Mouse (Mus musculus): ENCODE measurements at regions not wholly inside any gene's neighbourhood (a gene's known extent, or its start where the extent isn't known, plus 50 kb on each side); places are given as distances from the start of the nearest gene placed in this dataset.

- DNase-seq, result no peak
- WGBS, result 93% methylated on average over 5 of the region's 5 CpGs
- Histone ChIP-seq H3K27me3 (ENCODE audit: control insufficient read depth, insufficient read depth, low read length) (no peaks in the 10 kb centered on the region), H3K4me1 (replicated peaks; ENCODE audit: control insufficient read depth, insufficient read depth, low read length) (no peaks in the 10 kb centered on the region), H3K36me3 (ENCODE audit: control insufficient read depth, insufficient read depth, low read length) (no peaks in the 10 kb centered on the region), H3K4me3 (ENCODE audit: control insufficient read depth, insufficient read depth, low read length) (no peak overlapping the region), H3K27ac (ENCODE audit: control insufficient read depth, insufficient read depth, low read length) (no peak overlapping the region)
- TF ChIP-seq POLR2A (IDR thresholded peaks at IDR 0.05; ENCODE audit: control insufficient read depth, extremely low read depth, insufficient read depth, low read length, poor library complexity) (no peak), CTCF (IDR thresholded peaks at IDR 0.05; ENCODE audit: borderline replicate concordance, control insufficient read depth, extremely low read depth, insufficient read depth, low read length, poor library complexity) (no peak)
These were observed 191.7 kb upstream of the Adgrl2 start for GRCm38 (mm10) chr3:149182095-149182494.

DNA sequence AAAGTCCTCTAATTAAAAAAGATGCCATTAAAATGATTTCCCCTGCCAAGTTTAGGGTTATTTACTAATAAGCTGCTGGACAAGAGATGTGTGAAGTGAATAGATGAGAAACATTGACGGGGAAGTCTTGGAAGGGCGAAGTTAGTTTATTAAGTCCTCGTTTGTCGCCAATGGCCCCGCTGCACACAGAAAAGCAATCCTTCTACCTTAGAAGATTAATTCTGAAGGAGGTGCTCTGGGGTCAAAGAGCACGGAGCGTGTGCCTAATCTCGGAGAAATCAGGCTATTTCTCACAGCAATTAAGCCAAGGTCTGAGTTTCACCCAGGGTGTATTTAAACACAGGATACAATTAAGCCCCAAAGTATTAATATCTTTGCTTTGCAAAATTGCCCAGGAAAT, 189.8 kb upstream of the Adgrl2 start:
- H3K4me3 ChIP-seq (ENCODE audit: control insufficient read depth, insufficient read depth, low read length), result no peak overlapping the region
- no peak for DNase-seq
- H3K36me3 ChIP-seq (ENCODE audit: control insufficient read depth, insufficient read depth, low read length), result no peaks in the 10 kb centered on the region
- no peak for TF ChIP-seq POLR2A (IDR thresholded peaks at IDR 0.05; ENCODE audit: control insufficient read depth, extremely low read depth, insufficient read depth, low read length, poor library complexity)
- TF ChIP-seq CTCF (IDR thresholded peaks at IDR 0.05; ENCODE audit: borderline replicate concordance, control insufficient read depth, extremely low read depth, insufficient read depth, low read length, poor library complexity), result no peak
- no peaks in the 10 kb centered on the region for H3K4me1 ChIP-seq (replicated peaks; ENCODE audit: control insufficient read depth, insufficient read depth, low read length)
- H3K27ac ChIP-seq (ENCODE audit: control insufficient read depth, insufficient read depth, low read length), result no peak overlapping the region
- WGBS, result 93% methylated on average over 8 of the region's 8 CpGs
- no peaks in the 10 kb centered on the region for H3K27me3 ChIP-seq (ENCODE audit: control insufficient read depth, insufficient read depth, low read length)

DNA sequence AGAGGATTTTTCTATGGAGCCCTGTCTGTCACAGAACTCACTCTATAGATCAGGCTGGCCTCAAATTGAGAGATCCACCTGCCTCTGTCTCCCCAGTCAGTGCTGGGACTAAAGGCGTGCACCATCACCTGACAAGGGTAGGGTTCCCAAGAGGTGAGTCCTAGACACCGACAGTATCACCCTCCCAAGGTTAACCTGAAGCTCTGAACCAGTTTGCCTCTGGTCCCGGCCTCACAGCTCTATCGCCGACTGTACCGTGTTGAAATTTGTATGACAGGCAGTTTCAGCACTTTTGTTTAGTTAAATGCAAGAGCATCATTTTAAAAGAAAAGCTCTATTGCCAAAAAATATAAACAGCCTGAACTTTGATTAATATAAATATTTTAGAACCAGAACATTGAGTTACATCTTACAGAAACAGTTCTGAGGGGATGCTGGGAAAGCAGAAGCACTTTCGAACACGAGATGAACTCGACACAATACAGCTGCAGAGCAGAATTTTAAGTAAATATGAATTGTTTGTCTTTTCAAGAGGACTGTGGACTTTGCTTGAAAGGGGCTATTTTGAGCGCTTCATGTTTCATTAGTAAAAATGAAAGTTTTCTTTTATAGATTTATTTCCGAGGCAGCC, 189.2 kb upstream of the Adgrl2 start:
- Histone ChIP-seq H3K4me3 (ENCODE audit: control insufficient read depth, insufficient read depth, low read length) (no peak overlapping the region), H3K27me3 (ENCODE audit: control insufficient read depth, insufficient read depth, low read length) (no peaks in the 10 kb centered on the region), H3K4me1 (replicated peaks; ENCODE audit: control insufficient read depth, insufficient read depth, low read length) (no peaks in the 10 kb centered on the region), H3K36me3 (ENCODE audit: control insufficient read depth, insufficient read depth, low read length) (no peaks in the 10 kb centered on the region), H3K27ac (ENCODE audit: control insufficient read depth, insufficient read depth, low read length) (no peak overlapping the region)
- DNase-seq, result no peak
- 94% methylated on average over 11 of the region's 11 CpGs for WGBS
- TF ChIP-seq CTCF (IDR thresholded peaks at IDR 0.05; ENCODE audit: borderline replicate concordance, control insufficient read depth, extremely low read depth, insufficient read depth, low read length, poor library complexity) (no peak), POLR2A (IDR thresholded peaks at IDR 0.05; ENCODE audit: control insufficient read depth, extremely low read depth, insufficient read depth, low read length, poor library complexity) (no peak)

GRCm38 (mm10) chr3:149178891-149179290, 188.5 kb upstream of the Adgrl2 start:
- WGBS, result 94% methylated on average over 3 of the region's 3 CpGs
- H3K36me3 ChIP-seq (ENCODE audit: control insufficient read depth, insufficient read depth, low read length), result no peaks in the 10 kb centered on the region
- no peaks in the 10 kb centered on the region for H3K4me1 ChIP-seq (replicated peaks; ENCODE audit: control insufficient read depth, insufficient read depth, low read length)
- H3K27ac ChIP-seq (ENCODE audit: control insufficient read depth, insufficient read depth, low read length), result no peak overlapping the region
- TF ChIP-seq CTCF (IDR thresholded peaks at IDR 0.05; ENCODE audit: borderline replicate concordance, control insufficient read depth, extremely low read depth, insufficient read depth, low read length, poor library complexity) (no peak), POLR2A (IDR thresholded peaks at IDR 0.05; ENCODE audit: control insufficient read depth, extremely low read depth, insufficient read depth, low read length, poor library complexity) (no peak)
- no peaks in the 10 kb centered on the region for H3K27me3 ChIP-seq (ENCODE audit: control insufficient read depth, insufficient read depth, low read length)
- DNase-seq, result no peak
- no peak overlapping the region for H3K4me3 ChIP-seq (ENCODE audit: control insufficient read depth, insufficient read depth, low read length)

- Histone ChIP-seq H3K27me3 (ENCODE audit: control insufficient read depth, insufficient read depth, low read length) (no peaks in the 10 kb centered on the region), H3K4me1 (replicated peaks; ENCODE audit: control insufficient read depth, insufficient read depth, low read length) (no peaks in the 10 kb centered on the region), H3K4me3 (ENCODE audit: control insufficient read depth, insufficient read depth, low read length) (no peak overlapping the region), H3K36me3 (ENCODE audit: control insufficient read depth, insufficient read depth, low read length) (no peaks in the 10 kb centered on the region), H3K27ac (ENCODE audit: control insufficient read depth, insufficient read depth, low read length) (no peak overlapping the region)
- DNase-seq, result no peak
- 86% methylated on average over 11 of the region's 11 CpGs for WGBS
- TF ChIP-seq CTCF (IDR thresholded peaks at IDR 0.05; ENCODE audit: borderline replicate concordance, control insufficient read depth, extremely low read depth, insufficient read depth, low read length, poor library complexity), result no peak
These were observed 184.5 kb upstream of the Adgrl2 start for GRCm38 (mm10) chr3:149174689-149175390.

- no peak for TF ChIP-seq CTCF (IDR thresholded peaks at IDR 0.05; ENCODE audit: borderline replicate concordance, control insufficient read depth, extremely low read depth, insufficient read depth, low read length, poor library complexity)
- no peak for TF ChIP-seq POLR2A (IDR thresholded peaks at IDR 0.05; ENCODE audit: control insufficient read depth, extremely low read depth, insufficient read depth, low read length, poor library complexity)
- peak; percentile 2 for DNase-seq
- Histone ChIP-seq H3K4me1 (replicated peaks; ENCODE audit: control insufficient read depth, insufficient read depth, low read length) (no peaks in the 10 kb centered on the region), H3K27me3 (ENCODE audit: control insufficient read depth, insufficient read depth, low read length) (no peaks in the 10 kb centered on the region), H3K27ac (ENCODE audit: control insufficient read depth, insufficient read depth, low read length) (no peak overlapping the region), H3K36me3 (ENCODE audit: control insufficient read depth, insufficient read depth, low read length) (no peaks in the 10 kb centered on the region), H3K4me3 (ENCODE audit: control insufficient read depth, insufficient read depth, low read length) (no peak overlapping the region)
- 17% methylated on average over 10 of the region's 10 CpGs for WGBS
These were observed 183.2 kb upstream of the Adgrl2 start for GRCm38 (mm10) chr3:149173537-149173936.

Measured in thymus, adult 2 months (tissue).